Mouse (Mus musculus) small intestine, adult 2 months (tissue): Measurements from ENCODE around the gene D230025D16Rik.

ENCODE experiments used
- CTCF ChIP-seq: fragments of 200-500 bp; IDR thresholded peaks from 2 replicates; pipeline ENCODE4 v1.5.1; 2012; ENCODE audit warnings: low read depth, mild to moderate bottlenecking, control low read depth, inconsistent platforms, low read length, moderate library complexity, mixed read lengths; ENCODE audit not compliant: insufficient replicate concordance, insufficient read length; ENCODE audit errors: extremely low read depth
- POLR2A ChIP-seq: fragments of 200-500 bp; IDR thresholded peaks from 2 replicates; pipeline ENCODE4 v1.6.1; 2012; ENCODE audit warnings: low read depth, mild to moderate bottlenecking, control low read depth, inconsistent platforms, low read length, moderate library complexity

- TF ChIP-seq CTCF (no peak), POLR2A (no peak)
Observed at GRCm38 (mm10) chr8:105252680-105253537, 28.0 kb downstream of the D230025D16Rik start.
